Mouse (Mus musculus) cerebellum, postnatal 4 days (tissue): ENCODE results near the gene Trpv4.

Experiments used
- DNase-seq, 2 experiments: peaks; one replicate each; pipeline ENCODE4 v3.0.0; 2022; ENCODE audit warnings: low spot score in 2 of 2, mixed read lengths in 1 of 2

Trpv4 gene

GRCm38 (mm10) chr5:114667228-114667856 is 9.1 kb upstream of the Trpv4 start:
- DNase-seq = peak; percentile 100

GRCm38 (mm10) chr5:114666659-114667058 is 8.4 kb upstream of the Trpv4 start:
- DNase-seq = no peak

GRCm38 (mm10) chr5:114664750-114665149 is 6.5 kb upstream of the Trpv4 start:
- no peak for DNase-seq

- DNase-seq = no peak
These were observed 5.9 kb upstream of the Trpv4 start for GRCm38 (mm10) chr5:114664139-114664538.

GRCm38 (mm10) chr5:114661029-114661428 is 2.8 kb upstream of the Trpv4 start:
- DNase-seq = no peak

GRCm38 (mm10) chr5:114657426-114657825 is 795 bp downstream of the Trpv4 start:
- DNase-seq = no peak

GRCm38 (mm10) chr5:114656305-114656704 is 1.9 kb downstream of the Trpv4 start:
- no peak for DNase-seq

GRCm38 (mm10) chr5:114655721-114656120 is 2.5 kb downstream of the Trpv4 start:
- DNase-seq = no peak

GRCm38 (mm10) chr5:114653656-114654437 is 4.4 kb downstream of the Trpv4 start:
- DNase-seq = no peak

GRCm38 (mm10) chr5:114651449-114651848 is 6.8 kb downstream of the Trpv4 start:
- no peak for DNase-seq

- no peak for DNase-seq
These were observed 7.2 kb downstream of the Trpv4 start for GRCm38 (mm10) chr5:114651002-114651401.

- DNase-seq = no peak
These were observed 9.4 kb downstream of the Trpv4 start for GRCm38 (mm10) chr5:114648728-114649311.

GRCm38 (mm10) chr5:114647211-114647974 is 10.8 kb downstream of the Trpv4 start:
- no peak for DNase-seq

- no peak for DNase-seq
These were observed 12.3 kb downstream of the Trpv4 start for GRCm38 (mm10) chr5:114645916-114646315.

GRCm38 (mm10) chr5:114644918-114645317 is 13.3 kb downstream of the Trpv4 start:
- no peak for DNase-seq

GRCm38 (mm10) chr5:114640809-114641208 is 17.4 kb downstream of the Trpv4 start:
- DNase-seq = no peak

- no peak for DNase-seq
These were observed 18.6 kb downstream of the Trpv4 start for GRCm38 (mm10) chr5:114639645-114639957.

- DNase-seq = peak; percentile 89 to 91
These were observed 19.2 kb downstream of the Trpv4 start for GRCm38 (mm10) chr5:114638769-114639644.

- DNase-seq = no peak
These were observed 22.1 kb downstream of the Trpv4 start for GRCm38 (mm10) chr5:114636091-114636490.

GRCm38 (mm10) chr5:114631336-114631735 is 26.9 kb downstream of the Trpv4 start:
- no peak for DNase-seq

GRCm38 (mm10) chr5:114625590-114625989 is 32.6 kb downstream of the Trpv4 start:
- DNase-seq = peak; percentile 67 to 74
